Mouse (Mus musculus) liver, embryonic 14.5 days (tissue): ENCODE measurements around the gene Syk. TPM values are rescaled to one million over a fixed set of nuclear protein-coding genes. Genes with fewer than 3 reads are reported as not detected.

Source experiments
- ATAC-seq: fragments of 200-750 bp; cut with Nextera tagmentation; 2 replicates; pipeline ENCODE4 v1.8.0; 2017; ENCODE audit warnings: moderate number of reproducible peaks, mild to moderate bottlenecking, moderate library complexity; ENCODE audit not compliant: insufficient read depth
- DNase-seq, 3 experiments: peaks; one replicate each; pipeline ENCODE4 v3.0.0-alpha.2; 2012 to 2013; ENCODE audit warnings: low read depth in 3 of 3, low spot score in 3 of 3
- H3K27ac ChIP-seq: fragments of 300-500 bp; sonication (generic); 2 replicates; pipeline ENCODE4 v1.5.1; 2014; ENCODE audit warnings: moderate library complexity, mild to moderate bottlenecking, control low read depth, inconsistent platforms
- H3K27me3 ChIP-seq: fragments of 300-500 bp; sonication (generic); 2 replicates; pipeline ENCODE4 v1.6.1; 2014; ENCODE audit warnings: mild to moderate bottlenecking, low read length, moderate library complexity; ENCODE audit not compliant: control insufficient read depth, insufficient read depth
- H3K36me3 ChIP-seq: fragments of 300-500 bp; sonication (generic); replicated peaks from 2 replicates; pipeline ENCODE4 v1.6.1; 2014; ENCODE audit warnings: low read depth; ENCODE audit not compliant: control insufficient read depth, insufficient read depth
- H3K4me1 ChIP-seq, 2 experiments: fragments of 200-500 bp in 1 of 2; fragments of 300-500 bp in 1 of 2; sonication (generic) in 1 of 2; replicated peaks; 2 replicates each; pipeline ENCODE4 v1.6.1; 2012 to 2014; ENCODE audit warnings: antibody characterized with exemption in 1 of 2, inconsistent platforms in 1 of 2, low read length in 1 of 2; ENCODE audit not compliant: control insufficient read depth in 2 of 2, insufficient read depth in 2 of 2
- H3K4me2 ChIP-seq: fragments of 300-500 bp; sonication (generic); 2 replicates; pipeline ENCODE4 v1.6.1; 2014; ENCODE audit warnings: low read depth, mild to moderate bottlenecking, control low read depth, moderate library complexity
- H3K4me3 ChIP-seq, 2 experiments: fragments of 200-500 bp in 1 of 2; fragments of 300-500 bp in 1 of 2; sonication (generic) in 1 of 2; 2 replicates each; pipeline ENCODE4 v1.5.1; 2012 to 2014; ENCODE audit warnings: low read depth in 2 of 2, low read length in 2 of 2, mild to moderate bottlenecking in 2 of 2, control low read depth in 1 of 2, inconsistent platforms in 1 of 2, moderate library complexity in 1 of 2; ENCODE audit not compliant: insufficient read depth in 1 of 2
- H3K9ac ChIP-seq: fragments of 300-500 bp; sonication (generic); replicated peaks from 2 replicates; pipeline ENCODE4 v1.6.1; 2014; ENCODE audit warnings: mild to moderate bottlenecking, control low read depth, moderate library complexity
- H3K9me3 ChIP-seq: fragments of 300-500 bp; sonication (generic); 2 replicates; pipeline ENCODE4 v1.6.1; 2016; ENCODE audit warnings: low read length, mixed read lengths; ENCODE audit not compliant: control insufficient read depth
- CTCF ChIP-seq: IDR thresholded peaks from 2 replicates; pipeline ENCODE4 v1.5.1; 2016; ENCODE audit warnings: antibody characterized with exemption, low read depth, control low read depth
- EP300 ChIP-seq: IDR thresholded peaks from 2 replicates; pipeline ENCODE4 v1.6.1; 2016; ENCODE audit warnings: antibody characterized with exemption, low read depth
- WGBS: fragments of 180-500 bp; shearing (Covaris S2); extraction: QIAGEN DNeasy Blood & Tissue Kit; methylation state at CpG from one replicate; pipeline ENCODE4 v1.1.7; 2014; ENCODE audit not compliant: insufficient replicate concordance; 5-methylcytosine and 5-hydroxymethylcytosine counted together
- polyA plus RNA-seq, 2 experiments: library from polyadenylated mRNA; depleted of rRNA in 1 of 2; stranded (reverse) in 1 of 2; unstranded in 1 of 2; fragments of >200 nt; fragmentation: Nextera tagmentation in 1 of 2; extraction: Ambion mirVana in 1 of 2; gene quantifications; 2 replicates each; pipeline versions ENCODE4 v1.2.1 to v1.2.3; 2012 to 2014

The Syk gene
- polyA plus RNA-seq, 2 experiments: 4.3 TPM

DNA sequence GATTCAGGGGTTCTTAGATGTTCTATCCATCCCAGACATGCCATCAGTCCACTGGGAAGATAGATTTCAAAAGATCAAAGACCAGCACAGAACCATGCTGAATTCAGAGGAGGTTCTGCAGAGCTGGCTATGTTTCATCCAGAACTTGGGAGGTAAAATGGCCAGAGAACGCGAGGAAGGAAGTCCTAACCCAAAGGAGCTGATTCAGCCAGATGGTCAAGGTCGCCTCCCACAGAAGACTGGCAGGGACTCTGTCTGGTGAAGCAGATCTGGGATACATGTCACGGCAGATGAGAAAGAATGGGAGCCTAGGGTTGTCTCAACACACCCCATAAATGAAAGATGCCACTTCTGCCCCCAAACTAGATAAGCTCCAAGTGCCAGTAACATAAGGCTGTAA is 90.9 kb downstream of the Syk start:
- Histone ChIP-seq H3K27ac (no peak overlapping the region), H3K9me3 (no peaks in the 10 kb centered on the region), H3K36me3 (no peaks in the 10 kb centered on the region), H3K4me2 (no peak overlapping the region), H3K4me1 (no peaks in the 10 kb centered on the region; a peak in 1 of 4 replicates), H3K9ac (no peak overlapping the region), H3K27me3 (no peaks in the 10 kb centered on the region), H3K4me3 (no peak overlapping the region)
- no peak for TF ChIP-seq CTCF
- TF ChIP-seq EP300: no peak
- no peak for ATAC-seq
- WGBS: 28% methylated on average over 4 of the region's 4 CpGs
- DNase-seq: no peak

- DNase-seq: no peak
- Histone ChIP-seq H3K27me3 (no peaks in the 10 kb centered on the region), H3K4me2 (no peak overlapping the region), H3K27ac (no peak overlapping the region), H3K9ac (no peak overlapping the region), H3K9me3 (no peaks in the 10 kb centered on the region), H3K4me3 (no peak overlapping the region), H3K4me1 (no peaks in the 10 kb centered on the region; a peak in 1 of 4 replicates), H3K36me3 (no peaks in the 10 kb centered on the region)
- WGBS: 11% methylated on average over 12 of the region's 12 CpGs
- no peak for ATAC-seq
- TF ChIP-seq CTCF: no peak
- no peak for TF ChIP-seq EP300
These were observed 91.9 kb downstream of the Syk start for GRCm38 (mm10) chr13:52674839-52675238.

DNA sequence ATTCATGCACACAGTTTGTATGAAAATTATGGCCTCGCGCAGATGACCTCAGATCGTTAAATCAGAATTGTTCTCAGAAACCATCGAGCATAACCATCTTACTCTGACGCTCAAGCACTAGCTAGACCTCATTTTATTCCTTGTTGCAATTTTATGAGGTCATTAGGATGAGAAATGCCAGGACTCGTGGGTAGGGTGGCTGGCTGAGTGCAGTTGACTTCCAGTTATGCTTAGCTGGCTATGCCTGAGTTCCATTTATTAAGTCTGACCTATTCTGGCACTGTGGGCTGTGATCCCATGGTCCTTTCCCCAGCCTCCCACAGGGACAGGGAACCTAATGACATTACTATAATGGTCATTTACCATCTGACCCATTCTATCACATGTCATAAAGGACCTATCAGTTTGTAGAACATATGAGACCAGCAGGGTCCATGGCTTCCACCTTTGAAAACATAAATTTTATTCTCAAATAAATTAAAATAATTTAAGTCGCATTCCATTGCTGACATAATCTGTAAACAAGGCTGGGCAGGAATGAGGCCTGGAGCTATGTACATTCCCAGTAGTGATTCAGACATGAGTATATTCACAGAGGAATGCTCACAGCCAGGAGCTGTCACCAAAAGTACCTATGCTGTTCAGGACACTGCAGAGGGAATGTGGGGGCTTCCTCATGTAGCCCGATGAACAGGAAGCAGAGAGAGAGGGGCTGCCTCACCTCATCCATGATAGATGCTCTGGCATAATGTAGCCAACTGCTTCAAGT is 92.7 kb downstream of the Syk start:
- no peak overlapping the region for H3K27ac ChIP-seq
- no peaks in the 10 kb centered on the region for H3K27me3 ChIP-seq
- TF ChIP-seq CTCF (no peak), EP300 (no peak)
- no peaks in the 10 kb centered on the region for H3K9me3 ChIP-seq
- ATAC-seq: no peak
- H3K9ac ChIP-seq: no peak overlapping the region
- no peak for DNase-seq
- no peaks in the 10 kb centered on the region for H3K36me3 ChIP-seq
- 63% methylated on average over 8 of the region's 8 CpGs for WGBS
- H3K4me1 ChIP-seq: no peaks in the 10 kb centered on the region; a peak in 1 of 4 replicates
- H3K4me2 ChIP-seq: no peak overlapping the region
- no peak overlapping the region for H3K4me3 ChIP-seq

GRCm38 (mm10) chr13:52676671-52677445 is 93.9 kb downstream of the Syk start:
- no peaks in the 10 kb centered on the region for H3K9me3 ChIP-seq
- H3K36me3 ChIP-seq: no peaks in the 10 kb centered on the region
- no peak for ATAC-seq
- no peak overlapping the region for H3K4me3 ChIP-seq
- no peak for DNase-seq
- H3K4me1 ChIP-seq: no peaks in the 10 kb centered on the region; a peak in 1 of 4 replicates
- no peak overlapping the region for H3K27ac ChIP-seq
- TF ChIP-seq CTCF (no peak), EP300 (no peak)
- no peak overlapping the region for H3K9ac ChIP-seq
- no peaks in the 10 kb centered on the region for H3K27me3 ChIP-seq
- H3K4me2 ChIP-seq: no peak overlapping the region
- WGBS: 54% methylated on average over 5 of the region's 5 CpGs

DNA sequence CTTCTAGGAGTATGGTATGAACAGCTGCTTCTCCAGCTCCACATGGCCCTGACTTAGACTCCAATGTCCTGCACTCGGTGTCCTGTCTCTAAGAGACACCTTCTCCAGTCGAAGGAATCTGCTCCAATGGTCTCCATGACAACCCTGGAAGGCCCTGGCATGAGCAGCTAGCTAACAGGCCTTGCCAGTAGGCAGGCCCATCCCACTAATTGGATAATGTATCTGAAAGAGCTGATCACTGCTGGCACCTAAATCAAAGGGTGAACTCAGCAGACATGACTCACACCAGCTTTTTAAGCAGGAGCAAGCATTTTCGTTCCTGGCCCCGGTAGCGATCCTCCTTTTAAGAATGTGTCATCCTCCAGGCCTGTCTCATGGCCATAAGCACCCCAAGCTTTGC is 96.9 kb downstream of the Syk start:
- DNase-seq (no peak), ATAC-seq (no peak)
- Histone ChIP-seq H3K9ac (no peak overlapping the region), H3K4me2 (no peak overlapping the region), H3K27ac (no peak overlapping the region), H3K4me3 (no peak overlapping the region), H3K9me3 (no peaks in the 10 kb centered on the region), H3K36me3 (no peaks in the 10 kb centered on the region), H3K4me1 (no peaks in the 10 kb centered on the region; a peak in 1 of 4 replicates), H3K27me3 (no peaks in the 10 kb centered on the region)
- 57% methylated on average over 5 of the region's 5 CpGs for WGBS
- TF ChIP-seq EP300 (no peak), CTCF (no peak)
